Mouse (Mus musculus): ENCODE measurements around the gene Cep63. TPM values are rescaled to one million over a fixed set of nuclear protein-coding genes. Genes with fewer than 3 reads are reported as not detected.
A peak's percentile ranks its signal among the peaks of the same experiment; 100 is the strongest.

The Cep63 gene
- polyA plus RNA-seq, 3 experiments from 2014 or later, result 38.9 to 61.0 (median 49.9) TPM

DNA sequence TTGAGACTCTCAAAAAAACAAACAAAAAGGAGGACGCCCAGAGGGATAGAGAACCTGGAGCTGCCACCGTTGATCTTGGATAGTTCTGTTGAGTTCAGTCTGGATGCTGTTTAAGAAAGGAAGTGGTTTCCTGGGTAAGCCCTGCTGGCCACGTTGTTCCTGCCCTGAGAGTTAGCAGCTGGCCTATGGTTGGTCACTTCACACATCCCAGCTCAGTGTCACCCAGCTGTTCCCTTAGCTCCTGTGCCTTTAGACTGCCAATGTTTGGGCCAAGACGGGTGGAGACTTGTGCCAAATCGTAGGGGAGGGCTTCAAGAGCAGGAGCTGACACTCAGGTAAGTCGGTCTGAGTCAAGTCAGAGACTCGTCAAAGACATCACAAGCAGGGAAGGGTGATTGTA, 2.7 kb upstream of the Cep63 start:
- ATAC-seq, result no peak

- ATAC-seq, result no peak
These were observed 1.1 kb upstream of the Cep63 start for GRCm38 (mm10) chr9:102627442-102627841.

GRCm38 (mm10) chr9:102626839-102627225, 498 bp upstream of the Cep63 start:
- peak; percentile 30 for ATAC-seq

- peak; percentile 14 for ATAC-seq
These were observed 842 bp downstream of the Cep63 start for GRCm38 (mm10) chr9:102625401-102625982.

DNA sequence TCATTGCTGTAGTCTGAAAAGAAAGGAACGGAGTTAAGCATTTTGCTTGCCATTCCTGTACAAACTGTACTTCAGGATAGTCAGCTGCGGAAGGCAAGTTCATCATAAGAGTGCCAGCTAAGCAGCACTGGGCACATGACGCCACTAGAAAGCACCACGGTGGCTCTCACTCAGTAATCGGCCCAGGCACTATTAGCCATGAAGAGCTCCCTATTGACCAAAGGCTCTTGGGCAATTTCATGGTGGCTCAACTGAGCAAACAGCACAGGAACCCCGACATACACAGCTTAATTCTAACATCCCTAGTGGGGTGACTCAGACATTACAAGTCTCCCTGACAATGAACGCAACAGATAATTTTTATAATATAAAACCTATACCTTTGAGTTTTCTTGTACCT, 2.8 kb downstream of the Cep63 start:
- ATAC-seq, result no peak

- no peak for ATAC-seq
These were observed 3.5 kb downstream of the Cep63 start for GRCm38 (mm10) chr9:102622876-102623275.

GRCm38 (mm10) chr9:102622192-102622857, 4.0 kb downstream of the Cep63 start:
- ATAC-seq, result peak; percentile 23

- ATAC-seq, result no peak
These were observed 4.9 kb downstream of the Cep63 start for GRCm38 (mm10) chr9:102621385-102621784.

DNA sequence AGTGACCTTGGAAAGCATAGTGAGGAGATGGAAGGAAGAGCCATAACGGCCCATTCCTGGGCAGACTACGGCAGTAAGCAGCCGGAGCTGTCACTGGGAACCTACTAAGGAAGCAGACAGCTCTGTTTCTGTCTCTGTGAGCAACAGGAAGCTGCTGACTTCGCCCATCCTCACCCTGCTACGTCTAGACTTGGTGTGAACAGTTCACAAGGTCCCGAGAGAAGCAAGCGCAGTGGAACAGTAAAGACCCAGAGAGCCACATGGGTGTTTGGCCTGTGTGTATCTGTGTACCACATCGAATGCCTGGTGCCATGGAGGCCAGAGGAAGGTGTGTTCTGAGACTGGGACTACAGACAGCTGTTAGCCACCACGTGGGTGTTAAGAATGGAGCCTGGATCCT, 10.1 kb downstream of the Cep63 start:
- peak; percentile 14 for ATAC-seq

DNA sequence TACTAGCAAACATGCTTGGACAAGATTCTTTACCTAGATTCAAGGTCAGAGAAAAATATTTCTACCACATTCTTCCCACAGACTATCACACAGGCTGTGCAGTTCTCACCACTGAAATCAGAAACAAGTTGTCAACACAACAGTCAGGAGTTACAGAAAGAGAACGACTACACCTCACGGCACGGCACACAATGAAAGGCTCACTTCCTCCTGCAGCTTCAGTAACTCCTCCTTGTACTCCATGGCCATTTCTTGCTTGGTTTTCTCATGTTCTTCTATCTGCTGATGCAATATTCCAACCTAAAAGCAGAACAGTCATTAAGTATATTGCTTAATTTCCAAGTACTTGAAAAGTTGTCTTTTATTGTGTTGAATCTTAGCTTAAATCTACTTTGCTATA, 11.3 kb downstream of the Cep63 start:
- ATAC-seq, result no peak

DNA sequence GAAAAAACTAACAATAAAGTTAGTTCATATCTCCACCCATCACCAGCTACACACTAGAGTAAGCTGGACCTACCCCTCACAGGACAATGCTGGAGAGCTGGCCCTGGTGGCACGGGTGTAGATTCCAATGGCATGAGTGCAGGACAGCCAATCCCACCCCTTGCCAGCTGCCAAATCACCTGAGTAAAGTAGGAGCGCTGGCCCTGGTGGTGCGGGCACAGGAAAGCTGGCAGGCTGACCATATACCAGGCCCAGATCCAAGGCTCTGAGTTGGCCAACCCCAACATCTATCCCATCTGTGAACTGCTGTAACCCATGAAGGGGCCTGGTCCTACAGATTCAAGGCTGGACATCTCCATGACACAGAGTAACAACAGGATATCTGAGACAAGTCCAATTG, 17.1 kb downstream of the Cep63 start:
- no peak for ATAC-seq

DNA sequence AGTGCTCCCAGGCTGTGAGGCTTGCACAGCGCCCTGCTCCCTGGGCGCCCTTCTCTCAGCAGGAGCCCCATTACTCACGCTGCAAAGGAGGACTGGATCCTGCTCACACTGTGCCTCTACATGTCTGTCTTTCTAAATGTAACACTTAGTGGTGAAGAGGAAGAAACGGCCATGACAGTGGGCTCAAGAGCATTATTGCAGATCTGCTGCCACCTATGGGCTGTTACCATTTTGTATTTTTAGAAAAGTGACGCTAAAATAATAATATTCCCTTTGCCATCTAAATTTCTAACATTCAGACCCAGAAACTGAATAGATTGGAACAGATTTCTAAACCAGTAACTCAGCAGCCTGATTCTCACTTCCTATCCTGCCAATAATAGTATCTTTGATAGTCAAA, 18.9 kb downstream of the Cep63 start:
- no peak for ATAC-seq

DNA sequence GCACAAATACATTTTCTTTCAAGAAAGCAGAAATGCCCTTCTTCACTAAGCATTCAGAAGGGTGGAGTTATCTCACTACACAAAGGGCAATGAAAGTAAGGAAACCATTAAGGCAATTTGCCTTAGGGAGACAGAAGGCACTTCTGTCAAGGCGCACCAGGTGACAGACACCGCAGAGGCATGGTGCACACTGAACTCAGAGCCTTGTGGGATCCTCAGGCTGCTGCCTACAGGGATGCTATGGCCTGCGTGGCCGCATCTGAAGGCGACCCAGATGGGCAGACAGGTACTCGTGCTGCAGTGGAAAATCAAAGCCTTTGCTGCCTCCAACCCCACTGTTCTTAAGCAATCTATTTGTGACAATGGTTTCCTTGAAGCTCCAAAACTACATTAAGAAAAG, 21.2 kb downstream of the Cep63 start:
- no peak for ATAC-seq

- no peak for ATAC-seq
These were observed 24.7 kb downstream of the Cep63 start for GRCm38 (mm10) chr9:102601666-102602065.

GRCm38 (mm10) chr9:102601187-102601586, 25.1 kb downstream of the Cep63 start:
- no peak for ATAC-seq

- ATAC-seq, result no peak
These were observed 30.5 kb downstream of the Cep63 start for GRCm38 (mm10) chr9:102595662-102596436.

DNA sequence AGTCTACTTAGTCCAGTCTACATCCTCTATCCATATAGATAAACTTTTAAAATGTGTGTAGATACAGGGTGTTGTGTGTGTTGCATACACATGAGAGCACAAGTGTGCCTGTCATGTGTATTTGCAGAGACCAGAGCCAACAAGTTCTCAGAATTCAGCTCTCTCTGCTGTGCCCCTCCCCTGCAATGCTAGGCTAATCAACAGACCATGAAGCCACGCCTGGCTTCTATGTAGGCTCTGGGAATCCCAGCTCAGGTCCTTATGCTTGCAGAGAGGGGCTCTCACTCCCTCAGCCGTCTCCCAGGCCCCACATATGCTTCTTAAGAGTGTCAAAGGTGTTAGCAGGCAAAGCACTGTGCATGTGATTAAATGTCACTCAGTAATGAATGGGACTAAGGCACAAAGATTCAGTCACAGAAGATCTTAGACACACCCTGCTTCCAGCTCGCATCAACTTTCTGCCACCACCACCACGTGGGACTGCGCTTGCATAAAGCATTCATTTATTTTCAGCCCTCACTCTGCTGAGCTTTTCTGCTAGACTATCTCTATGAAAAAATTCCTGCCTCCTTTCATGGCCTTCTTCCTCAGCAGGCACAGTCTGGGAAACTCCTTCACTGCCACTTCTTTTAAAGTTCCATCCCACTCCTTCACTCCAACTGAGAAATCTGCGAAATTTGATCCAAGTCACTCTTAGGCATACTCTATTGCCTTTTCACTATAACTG, 31.5 kb downstream of the Cep63 start:
- no peak for ATAC-seq

DNA sequence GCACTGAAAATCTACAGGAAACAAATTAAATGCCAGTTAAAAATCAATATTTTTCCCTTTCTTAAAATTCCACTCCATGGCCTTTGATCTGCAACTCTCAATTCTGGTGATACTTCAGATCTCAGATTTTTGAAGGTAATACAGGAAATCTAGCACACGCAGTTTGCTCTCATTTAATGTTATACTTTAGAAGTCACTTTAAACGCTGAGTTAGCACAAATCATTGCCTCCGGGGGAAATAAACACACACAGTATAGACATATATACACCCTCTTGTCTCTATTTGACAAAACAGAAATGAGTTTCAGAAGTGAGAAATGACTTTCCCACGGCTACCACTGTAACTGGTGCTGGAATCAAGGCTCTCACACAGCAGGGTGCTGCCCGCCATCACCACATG, 39.0 kb downstream of the Cep63 start:
- ATAC-seq, result peak; percentile 38

DNA sequence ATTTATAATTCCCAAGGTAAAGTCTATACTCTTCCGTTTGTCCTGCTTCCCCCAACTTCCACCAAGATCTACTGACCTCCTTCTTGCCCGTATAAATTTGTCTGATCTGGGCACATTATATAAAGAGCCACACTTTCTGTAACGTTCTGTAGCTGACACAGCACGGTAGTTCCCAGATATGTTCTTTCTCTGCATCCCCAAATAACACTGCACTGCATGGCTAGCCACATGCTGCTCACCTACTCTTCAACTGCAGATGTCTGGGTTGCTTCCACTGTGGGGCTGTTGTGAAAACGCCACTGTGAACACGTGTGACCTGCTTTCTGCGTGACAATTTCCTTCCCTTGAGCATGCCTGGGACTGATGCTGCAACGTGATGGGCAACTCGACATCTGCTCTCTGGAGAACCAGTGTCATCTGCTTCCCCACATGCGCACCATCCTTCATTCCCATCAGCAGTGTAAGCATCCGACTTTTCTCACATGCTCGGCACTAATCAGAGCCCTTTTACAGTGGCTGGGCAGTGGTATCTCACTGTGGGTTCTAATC, 44.3 kb downstream of the Cep63 start:
- ATAC-seq, result no peak

- peak; percentile 82 for ATAC-seq
These were observed 48.9 kb downstream of the Cep63 start for GRCm38 (mm10) chr9:102577480-102577879.

GRCm38 (mm10) chr9:102572888-102573287, 53.4 kb downstream of the Cep63 start:
- no peak for ATAC-seq

GRCm38 (mm10) chr9:102558463-102558862, 67.9 kb downstream of the Cep63 start:
- no peak for ATAC-seq

- ATAC-seq, result no peak
These were observed 72.6 kb downstream of the Cep63 start for GRCm38 (mm10) chr9:102553781-102554180.
